Mouse (Mus musculus): Measurements from ENCODE around the gene Cyp2e1. TPM values are rescaled to one million over a fixed set of nuclear protein-coding genes. Genes with fewer than 3 reads are reported as not detected.

Cyp2e1 gene
- total RNA-seq, 2 experiments from 2014 or later = not detected

DNA sequence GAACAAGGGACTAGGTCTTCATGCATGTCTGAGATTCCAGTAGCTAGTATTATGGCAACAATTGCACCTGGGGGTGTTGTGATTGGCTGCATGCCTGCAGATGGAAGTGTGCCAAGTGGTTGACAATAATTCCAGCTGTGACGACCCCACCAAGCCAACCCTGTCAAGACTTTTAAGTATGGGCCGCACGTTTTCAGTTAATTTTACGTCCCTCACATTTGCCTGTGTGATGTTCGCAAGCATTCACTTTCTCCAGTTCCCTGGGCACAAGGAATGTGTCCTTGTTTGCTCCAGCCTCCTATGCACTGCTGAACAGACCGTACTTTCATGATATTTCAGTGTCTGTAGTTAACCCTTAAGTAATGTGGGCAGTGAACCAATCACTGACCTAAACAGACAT is 39.1 kb downstream of the Cyp2e1 start:
- ATAC-seq (replicated peaks; ENCODE audit: poor library complexity, severe bottlenecking) = no peak

DNA sequence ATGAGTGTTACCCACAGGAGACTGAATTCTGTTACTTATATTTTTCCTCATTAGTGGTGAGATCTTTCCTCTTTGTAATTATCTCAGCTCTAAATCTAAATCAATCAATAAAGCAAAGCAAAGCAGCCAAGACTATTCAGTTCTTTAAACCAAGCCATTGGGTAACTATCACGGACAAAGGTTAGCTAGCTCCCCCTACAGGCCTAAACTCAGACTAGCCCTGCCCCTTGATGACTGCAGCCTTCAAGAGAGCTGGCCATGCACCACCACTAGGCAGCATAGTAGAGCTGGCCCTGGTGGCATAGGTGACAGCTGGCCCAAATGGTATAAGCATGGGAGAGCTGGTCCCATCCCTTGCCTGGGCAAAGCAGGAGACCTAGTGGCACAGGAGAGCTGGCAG is 42.2 kb downstream of the Cyp2e1 start:
- ATAC-seq (replicated peaks; ENCODE audit: poor library complexity, severe bottlenecking) = peak; percentile 97

DNA sequence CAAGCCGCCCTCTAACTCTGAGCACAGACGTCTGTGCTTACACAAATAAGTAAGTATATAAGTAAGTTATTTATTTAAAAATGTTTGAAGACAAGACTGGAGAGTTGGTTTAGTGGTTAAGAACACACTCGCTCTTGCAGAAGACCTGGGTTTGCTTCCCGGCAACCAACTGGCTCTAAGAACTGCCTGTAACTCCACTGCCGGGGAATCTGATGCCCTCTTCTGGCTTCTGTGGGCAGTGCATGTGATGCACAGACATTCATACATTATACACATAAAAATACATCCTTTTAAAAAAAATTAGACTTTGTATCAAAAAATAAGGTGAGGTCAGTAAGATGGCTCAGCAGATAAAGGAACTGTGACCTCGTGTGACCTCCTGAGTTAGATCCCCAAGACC is 47.0 kb downstream of the Cyp2e1 start:
- 0 out of 2 replicates have a peak, but pooled peaks have one; percentile 40 for ATAC-seq (replicated peaks; ENCODE audit: poor library complexity, severe bottlenecking)

DNA sequence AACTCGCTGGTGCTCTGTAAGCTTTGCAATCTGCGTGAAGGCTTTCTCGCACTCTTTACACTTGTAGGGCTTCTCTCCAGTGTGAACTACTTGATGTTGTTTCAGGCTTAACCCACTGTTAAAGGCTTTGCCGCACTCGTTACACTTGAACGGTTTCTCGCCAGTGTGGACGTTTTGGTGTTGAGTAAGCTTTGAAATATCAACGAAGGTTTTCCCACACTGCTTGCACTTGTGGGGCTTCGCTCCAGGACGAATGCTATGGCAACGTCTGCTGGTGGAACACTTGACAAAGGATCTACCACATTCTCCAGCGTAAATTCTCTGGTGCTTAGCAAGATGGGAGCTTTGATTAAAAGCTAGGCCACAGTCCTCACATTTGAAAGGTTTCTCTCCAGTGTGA is 48.2 kb downstream of the Cyp2e1 start:
- ATAC-seq (replicated peaks; ENCODE audit: poor library complexity, severe bottlenecking) = no peak

DNA sequence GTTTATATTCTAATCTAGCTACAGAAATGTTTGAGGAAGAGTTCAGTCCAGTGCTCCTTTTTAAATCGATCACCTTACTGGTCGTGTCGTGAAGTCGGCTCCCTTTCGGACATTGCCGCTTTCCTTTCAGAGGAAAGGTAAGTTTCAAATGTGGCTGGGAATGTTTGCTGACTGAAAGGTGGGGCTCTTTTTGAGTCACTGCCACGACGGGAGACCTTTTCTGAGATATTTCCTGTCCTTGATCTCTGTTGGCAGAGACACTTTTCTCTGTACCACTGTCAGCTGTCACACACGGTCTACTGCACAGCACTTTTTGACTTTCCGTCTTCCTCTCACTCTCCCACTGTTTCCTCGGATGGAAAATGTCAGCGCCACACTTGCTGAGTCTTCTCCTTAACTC is 49.3 kb downstream of the Cyp2e1 start:
- ATAC-seq (replicated peaks; ENCODE audit: poor library complexity, severe bottlenecking) = no peak

DNA sequence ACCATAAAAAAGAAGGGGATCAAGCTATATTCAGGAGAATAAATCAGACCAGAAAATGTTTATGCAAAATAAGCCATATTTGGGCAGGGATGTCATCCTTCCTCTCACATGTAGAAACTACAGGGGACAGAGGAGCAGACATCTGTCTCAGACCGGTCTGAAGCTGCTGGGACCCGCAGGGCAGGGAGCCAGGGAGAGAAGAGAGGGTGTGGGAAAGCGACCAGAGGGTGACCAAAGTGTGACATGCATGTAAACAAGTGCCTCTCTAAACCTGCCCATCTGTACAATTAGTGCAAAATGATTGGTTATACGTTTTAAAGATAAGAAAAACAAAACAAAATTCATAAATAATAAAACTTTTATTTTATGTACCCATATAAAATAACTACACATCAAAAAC is 56.6 kb downstream of the Cyp2e1 start:
- ATAC-seq (replicated peaks; ENCODE audit: poor library complexity, severe bottlenecking) = no peak

DNA sequence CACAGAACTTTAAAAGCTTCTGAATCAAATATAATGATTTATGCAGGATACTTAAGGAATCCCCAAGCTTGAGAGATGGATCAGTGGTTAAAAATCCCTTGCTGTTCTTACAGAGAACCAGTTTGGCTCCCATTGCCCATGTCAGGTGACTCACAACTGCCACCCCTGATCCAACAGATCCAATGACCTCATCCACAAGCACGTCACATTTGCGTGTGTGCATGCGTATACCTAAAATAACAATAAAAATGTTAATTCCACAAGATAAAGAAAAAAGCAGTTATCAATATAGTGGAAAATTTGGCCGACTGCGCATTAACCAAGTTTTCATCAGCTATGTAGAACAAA is 57.7 kb downstream of the Cyp2e1 start:
- no peak for ATAC-seq (replicated peaks; ENCODE audit: poor library complexity, severe bottlenecking)

DNA sequence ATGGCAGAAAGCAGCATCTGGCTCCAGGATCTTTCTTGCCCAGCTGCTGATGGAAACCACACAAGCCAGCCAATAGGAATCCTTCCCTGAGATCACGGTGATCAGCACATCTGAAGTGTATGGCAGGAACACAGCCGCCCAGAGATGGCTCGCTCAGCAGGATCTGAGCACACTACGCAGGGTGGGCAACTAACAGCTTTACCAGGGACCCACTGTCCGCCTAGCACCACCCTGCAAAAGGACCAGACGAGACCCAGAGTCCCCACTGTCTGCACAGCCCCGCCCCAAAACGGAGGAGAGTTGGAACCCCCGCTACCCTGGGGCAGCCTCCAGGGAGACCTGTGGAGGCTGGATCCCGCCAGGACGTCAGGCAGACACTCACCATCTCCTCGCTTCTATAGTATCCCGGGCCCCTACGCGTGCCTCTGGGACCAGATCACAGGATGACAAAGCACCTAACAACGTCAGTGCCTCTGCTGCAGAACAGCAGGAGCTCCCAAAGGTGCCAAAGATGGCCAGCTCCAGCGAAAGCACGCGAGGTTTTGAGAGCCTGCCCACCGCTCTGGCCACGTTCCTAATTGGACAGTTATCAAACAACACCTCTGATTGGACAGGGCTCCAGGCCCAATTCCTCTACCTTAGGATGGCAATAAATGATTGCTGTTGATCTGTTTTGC is 58.3 kb downstream of the Cyp2e1 start, which contains the start of gene Zfp941:
TSS of gene Zfp941 (minus strand) at position 526 of the 677 bp plus-strand sequence.
- peak; percentile 86 for ATAC-seq (replicated peaks; ENCODE audit: poor library complexity, severe bottlenecking)

DNA sequence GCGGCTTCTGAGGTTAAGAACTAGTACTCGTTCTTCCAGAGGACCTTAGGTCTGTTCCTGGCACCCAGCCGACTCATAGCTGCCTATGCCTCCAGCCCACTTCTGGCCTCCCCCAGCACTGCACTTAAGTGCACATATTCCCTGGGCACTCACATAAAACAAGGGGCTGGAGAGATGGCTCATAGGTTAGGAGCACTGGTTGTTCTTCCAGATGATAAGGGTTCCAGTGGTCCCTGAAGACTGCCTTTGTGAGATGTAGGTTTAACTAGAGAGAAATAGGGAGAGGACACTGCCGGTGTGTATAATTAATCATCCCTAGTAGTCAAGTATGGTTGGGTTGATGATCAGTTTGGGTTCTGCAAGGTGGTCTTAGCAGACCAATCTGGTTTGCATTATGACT is 59.2 kb downstream of the Cyp2e1 start:
- no peak for ATAC-seq (replicated peaks; ENCODE audit: poor library complexity, severe bottlenecking)

Other genes with a start within 250 kb of the Cyp2e1 start
- not detected in 2 replicates for gene Olfr538, start 195.9 kb upstream of the Cyp2e1 start, total RNA-seq (2014; fragmentation: Nextera tagmentation)
- not detected in 2 replicates for gene Olfr538, start 195.9 kb upstream of the Cyp2e1 start, total RNA-seq (2017)
- 0.15 TPM in 1 of 2 replicates, not detected in the other for gene Olfr46, start 162.5 kb upstream of the Cyp2e1 start, total RNA-seq (2014; fragmentation: Nextera tagmentation)
- gene Olfr46, start 162.5 kb upstream of the Cyp2e1 start, total RNA-seq (2017) = under 0.01 TPM in 2 replicates
- not detected in 2 replicates for gene Olfr61, start 134.8 kb upstream of the Cyp2e1 start, total RNA-seq (2014; fragmentation: Nextera tagmentation)
- gene Olfr61, start 134.8 kb upstream of the Cyp2e1 start, total RNA-seq (2017) = not detected in 2 replicates
- not detected in 2 replicates for gene Olfr53, start 117.3 kb upstream of the Cyp2e1 start, total RNA-seq (2014; fragmentation: Nextera tagmentation)
- gene Olfr53, start 117.3 kb upstream of the Cyp2e1 start, total RNA-seq (2017) = not detected in 2 replicates
- gene Olfr539, start 103.8 kb upstream of the Cyp2e1 start, total RNA-seq (2014; fragmentation: Nextera tagmentation) = not detected in 2 replicates
- not detected in 2 replicates for gene Olfr539, start 103.8 kb upstream of the Cyp2e1 start, total RNA-seq (2017)
- not detected in 2 replicates for gene Olfr45, start 81.8 kb upstream of the Cyp2e1 start, total RNA-seq (2014; fragmentation: Nextera tagmentation)
- gene Olfr45, start 81.8 kb upstream of the Cyp2e1 start, total RNA-seq (2017) = not detected in 2 replicates
- gene Olfr541, start 66.5 kb upstream of the Cyp2e1 start, total RNA-seq (2014; fragmentation: Nextera tagmentation) = not detected in 2 replicates
- not detected in 2 replicates for gene Olfr541, start 66.5 kb upstream of the Cyp2e1 start, total RNA-seq (2017)
- gene Syce1, start 24.1 kb downstream of the Cyp2e1 start, total RNA-seq (2014; fragmentation: Nextera tagmentation) = 0.56 and 3.1 TPM in 2 replicates
- gene Syce1, start 24.1 kb downstream of the Cyp2e1 start, total RNA-seq (2017) = not detected in 2 replicates
- 0.58 and 1.4 TPM in 2 replicates for gene Zfp941, start 58.4 kb downstream of the Cyp2e1 start, total RNA-seq (2014; fragmentation: Nextera tagmentation)
- 1.1 and 1.7 TPM in 2 replicates for gene Zfp941, start 58.4 kb downstream of the Cyp2e1 start, total RNA-seq (2017)
- not detected in 2 replicates for gene Urah, start 71.3 kb downstream of the Cyp2e1 start, total RNA-seq (2014; fragmentation: Nextera tagmentation)
- not detected in 2 replicates for gene Urah, start 71.3 kb downstream of the Cyp2e1 start, total RNA-seq (2017)
- gene Scgb1c1, start 81.8 kb downstream of the Cyp2e1 start, total RNA-seq (2014; fragmentation: Nextera tagmentation) = not detected in 2 replicates
- gene Scgb1c1, start 81.8 kb downstream of the Cyp2e1 start, total RNA-seq (2017) = not detected in 2 replicates
- gene Odf3, start 84.1 kb downstream of the Cyp2e1 start, total RNA-seq (2014; fragmentation: Nextera tagmentation) = not detected in 2 replicates
- not detected in 2 replicates for gene Odf3, start 84.1 kb downstream of the Cyp2e1 start, total RNA-seq (2017)
- not detected in 2 replicates for gene Gm45785, start 92.6 kb downstream of the Cyp2e1 start, total RNA-seq (2014; fragmentation: Nextera tagmentation)
- not detected in 2 replicates for gene Gm45785, start 92.6 kb downstream of the Cyp2e1 start, total RNA-seq (2017)
- 45.0 and 45.9 TPM in 2 replicates for gene Ric8a, start 93.2 kb downstream of the Cyp2e1 start, total RNA-seq (2014; fragmentation: Nextera tagmentation)
- gene Ric8a, start 93.2 kb downstream of the Cyp2e1 start, total RNA-seq (2017) = 32.6 and 36.2 TPM in 2 replicates
- gene Bet1l, start 93.8 kb downstream of the Cyp2e1 start, total RNA-seq (2014; fragmentation: Nextera tagmentation) = 15.2 and 21.9 TPM in 2 replicates
- 20.9 and 21.9 TPM in 2 replicates for gene Bet1l, start 93.8 kb downstream of the Cyp2e1 start, total RNA-seq (2017)
- 111 and 117 TPM in 2 replicates for gene Psmd13, start 118.2 kb downstream of the Cyp2e1 start, total RNA-seq (2014; fragmentation: Nextera tagmentation)
- gene Psmd13, start 118.2 kb downstream of the Cyp2e1 start, total RNA-seq (2017) = 229 and 237 TPM in 2 replicates
- gene Sirt3, start 118.6 kb downstream of the Cyp2e1 start, total RNA-seq (2014; fragmentation: Nextera tagmentation) = 66.7 and 71.3 TPM in 2 replicates
- 28.7 and 32.7 TPM in 2 replicates for gene Sirt3, start 118.6 kb downstream of the Cyp2e1 start, total RNA-seq (2017)
- not detected in 2 replicates for gene Cox8b, start 136.7 kb downstream of the Cyp2e1 start, total RNA-seq (2014; fragmentation: Nextera tagmentation)
- not detected in 2 replicates for gene Cox8b, start 136.7 kb downstream of the Cyp2e1 start, total RNA-seq (2017)
- not detected in 2 replicates for gene Nlrp6, start 157.2 kb downstream of the Cyp2e1 start, total RNA-seq (2014; fragmentation: Nextera tagmentation)
- not detected in 2 replicates for gene Nlrp6, start 157.2 kb downstream of the Cyp2e1 start, total RNA-seq (2017)
- gene Pgghg, start 177.7 kb downstream of the Cyp2e1 start, total RNA-seq (2014; fragmentation: Nextera tagmentation) = 6.6 and 11.5 TPM in 2 replicates
- gene Pgghg, start 177.7 kb downstream of the Cyp2e1 start, total RNA-seq (2017) = 6.9 and 7.8 TPM in 2 replicates
- 1.7 TPM in 1 of 2 replicates, not detected in the other for gene Ifitm5, start 186.6 kb downstream of the Cyp2e1 start, total RNA-seq (2014; fragmentation: Nextera tagmentation)
- not detected in 2 replicates for gene Ifitm5, start 186.6 kb downstream of the Cyp2e1 start, total RNA-seq (2017)
- not detected in 2 replicates for gene Gm45717, start 192.2 kb downstream of the Cyp2e1 start, total RNA-seq (2014; fragmentation: Nextera tagmentation)
- gene Gm45717, start 192.2 kb downstream of the Cyp2e1 start, total RNA-seq (2017) = not detected in 2 replicates
- gene Ifitm2, start 192.2 kb downstream of the Cyp2e1 start, total RNA-seq (2014; fragmentation: Nextera tagmentation) = 555 and 581 TPM in 2 replicates
- gene Ifitm2, start 192.2 kb downstream of the Cyp2e1 start, total RNA-seq (2017) = 354 and 388 TPM in 2 replicates
- 79.9 and 149 TPM in 2 replicates for gene Ifitm1, start 203.5 kb downstream of the Cyp2e1 start, total RNA-seq (2014; fragmentation: Nextera tagmentation)
- 18.5 and 25.3 TPM in 2 replicates for gene Ifitm1, start 203.5 kb downstream of the Cyp2e1 start, total RNA-seq (2017)
- gene Ifitm3, start 247.0 kb downstream of the Cyp2e1 start, total RNA-seq (2014; fragmentation: Nextera tagmentation) = 146 and 224 TPM in 2 replicates
- 55.6 and 69.2 TPM in 2 replicates for gene Ifitm3, start 247.0 kb downstream of the Cyp2e1 start, total RNA-seq (2017)